Mouse (Mus musculus) CH12.LX (cell line): ENCODE measurements around the gene Cd48. TPM values are rescaled to one million over a fixed set of nuclear protein-coding genes. Genes with fewer than 3 reads are reported as not detected.
A peak's percentile ranks its signal among the peaks of the same experiment; 100 is the strongest.

ENCODE experiments used
- DNase-seq: peaks from one replicate; pipeline ENCODE4 v3.0.0-alpha.2; 2013; ENCODE audit errors: extremely low read depth
- H3K27ac ChIP-seq: 2 replicates; pipeline ENCODE4 v1.5.1; 2012; ENCODE audit warnings: low read depth, mild to moderate bottlenecking, control low read depth, moderate library complexity; ENCODE audit not compliant: insufficient read depth
- H3K27me3 ChIP-seq: replicated peaks from 2 replicates; pipeline ENCODE3; 2012; ENCODE audit warnings: inconsistent platforms
- H3K36me3 ChIP-seq, 2 experiments: replicated peaks in 1 of 2; 2 replicates each; pipeline versions ENCODE3 to v1.6.1; 2012; ENCODE audit warnings: inconsistent platforms in 1 of 2, low read length in 1 of 2, mild to moderate bottlenecking in 1 of 2, mixed read lengths in 1 of 2, moderate library complexity in 1 of 2; ENCODE audit not compliant: control insufficient read depth in 1 of 2, insufficient read depth in 1 of 2
- H3K4me1 ChIP-seq, 2 experiments: 2 replicates each; pipeline ENCODE4 v1.6.1; 2012; ENCODE audit warnings: inconsistent platforms in 1 of 2, moderate library complexity in 1 of 2; ENCODE audit not compliant: insufficient read depth in 2 of 2, control insufficient read depth in 1 of 2
- H3K4me2 ChIP-seq: 2 replicates; pipeline ENCODE4 v1.6.1; 2012; ENCODE audit warnings: low read depth, mild to moderate bottlenecking, control low read depth; ENCODE audit not compliant: poor library complexity, insufficient read depth, severe bottlenecking
- H3K4me3 ChIP-seq, 3 experiments: fragments of 150-350 bp in 1 of 3; sonication (generic) in 1 of 3; replicated peaks in 1 of 3; 2 replicates each; pipeline versions ENCODE3 to v1.5.1; 2011 to 2012; ENCODE audit warnings: low read depth in 2 of 3, low read length in 2 of 3, mild to moderate bottlenecking in 2 of 3, moderate library complexity in 2 of 3, control low read depth in 1 of 3, improper control_type of control experiment in 1 of 3, inconsistent platforms in 1 of 3, mixed read lengths in 1 of 3; ENCODE audit not compliant: poor library complexity in 1 of 3
- H3K79me2 ChIP-seq: replicated peaks from 2 replicates; pipeline ENCODE4 v1.6.1; 2012; ENCODE audit warnings: mild to moderate bottlenecking, moderate library complexity; ENCODE audit not compliant: control insufficient read depth, poor library complexity, insufficient read depth, severe bottlenecking; ENCODE audit errors: extremely low read depth
- H3K9ac ChIP-seq: 2 replicates; pipeline ENCODE4 v1.6.1; 2012; ENCODE audit warnings: low read depth, mild to moderate bottlenecking, control low read depth, moderate library complexity; ENCODE audit not compliant: insufficient read depth
- H3K9me3 ChIP-seq: replicated peaks from 2 replicates; pipeline ENCODE3; 2012; ENCODE audit warnings: low read length, inconsistent platforms, mixed read lengths
- CHD2 ChIP-seq: IDR thresholded peaks from 2 replicates; pipeline ENCODE4 v1.6.1; 2011; ENCODE audit warnings: low read length, improper control_type of control experiment
- CTCF ChIP-seq, 2 experiments: IDR thresholded peaks in 1 of 2; conservative IDR thresholded peaks in 1 of 2; 2 replicates each; pipeline ENCODE4 v1.5.1; 2011 to 2012; ENCODE audit warnings: low read depth in 2 of 2, low read length in 2 of 2, improper control_type of control experiment in 1 of 2, inconsistent platforms in 1 of 2, mild to moderate bottlenecking in 1 of 2, moderate library complexity in 1 of 2
- E2F4 ChIP-seq: IDR thresholded peaks from 2 replicates; pipeline ENCODE4 v1.6.1; 2011; ENCODE audit warnings: low read depth, low read length, improper control_type of control experiment; ENCODE audit not compliant: insufficient replicate concordance
- EP300 ChIP-seq: IDR thresholded peaks from 2 replicates; pipeline ENCODE4 v1.6.1; 2011; ENCODE audit warnings: low read length, improper control_type of control experiment
- ETS1 ChIP-seq: conservative IDR thresholded peaks from 2 replicates; pipeline ENCODE4 v1.6.1; 2012; ENCODE audit warnings: low read depth, mild to moderate bottlenecking, inconsistent platforms, low read length, improper control_type of control experiment, moderate library complexity
- GABPA ChIP-seq: IDR thresholded peaks from 2 replicates; pipeline ENCODE4 v1.6.1; 2012; ENCODE audit warnings: low read depth, low read length, improper control_type of control experiment, inconsistent platforms; ENCODE audit not compliant: insufficient replicate concordance
- HCFC1 ChIP-seq: IDR thresholded peaks from 2 replicates; pipeline ENCODE4 v1.6.1; 2012; ENCODE audit warnings: low read depth, mild to moderate bottlenecking, inconsistent platforms, low read length, improper control_type of control experiment
- IRF4 ChIP-seq: IDR thresholded peaks from 2 replicates; pipeline ENCODE4 v1.6.1; 2014; ENCODE audit warnings: low read depth, mild to moderate bottlenecking, inconsistent platforms, low read length, improper control_type of control experiment
- JUN ChIP-seq: IDR thresholded peaks from 2 replicates; pipeline ENCODE4 v1.6.1; 2011; ENCODE audit warnings: low read depth, mild to moderate bottlenecking, low read length, improper control_type of control experiment, moderate library complexity; ENCODE audit not compliant: insufficient read depth
- JUND ChIP-seq: conservative IDR thresholded peaks from 2 replicates; pipeline ENCODE4 v1.6.1; 2011; ENCODE audit warnings: low read depth, low read length, improper control_type of control experiment
- MAZ ChIP-seq: IDR thresholded peaks from 2 replicates; pipeline ENCODE4 v1.6.1; 2012; ENCODE audit warnings: low read depth, mild to moderate bottlenecking, inconsistent platforms, low read length, improper control_type of control experiment, moderate library complexity
- MEF2A ChIP-seq: IDR thresholded peaks from 2 replicates; pipeline ENCODE4 v1.6.1; 2014; ENCODE audit warnings: low read depth, mild to moderate bottlenecking, inconsistent platforms, low read length, improper control_type of control experiment, borderline replicate concordance
- MXI1 ChIP-seq: IDR thresholded peaks from 2 replicates; pipeline ENCODE4 v1.6.1; 2011; ENCODE audit warnings: mild to moderate bottlenecking, low read depth, low read length, improper control_type of control experiment
- NELFE ChIP-seq: IDR thresholded peaks from 2 replicates; pipeline ENCODE4 v1.6.1; 2011; ENCODE audit warnings: low read depth, low read length, improper control_type of control experiment
- NRF1 ChIP-seq: IDR thresholded peaks from 2 replicates; pipeline ENCODE4 v1.6.1; 2014; ENCODE audit warnings: low read depth, mild to moderate bottlenecking, inconsistent platforms, low read length, improper control_type of control experiment, moderate library complexity
- POLR2A ChIP-seq: IDR thresholded peaks from 2 replicates; pipeline ENCODE4 v1.6.1; 2011; ENCODE audit warnings: low read depth, mild to moderate bottlenecking, improper control_type of control experiment, low read length
- RAD21 ChIP-seq: IDR thresholded peaks from 2 replicates; pipeline ENCODE4 v1.6.1; 2011; ENCODE audit warnings: low read depth, mild to moderate bottlenecking, low read length, improper control_type of control experiment, moderate library complexity
- RCOR1 ChIP-seq: conservative IDR thresholded peaks from 2 replicates; pipeline ENCODE4 v1.6.1; 2012; ENCODE audit warnings: low read depth, mild to moderate bottlenecking, inconsistent platforms, low read length, improper control_type of control experiment
- SMC3 ChIP-seq: IDR thresholded peaks from 2 replicates; pipeline ENCODE4 v1.6.1; 2011; ENCODE audit warnings: low read depth, low read length, improper control_type of control experiment
- TCF12 ChIP-seq: IDR thresholded peaks from 2 replicates; pipeline ENCODE4 v1.6.1; 2014; ENCODE audit warnings: low read depth, mild to moderate bottlenecking, inconsistent platforms, low read length, improper control_type of control experiment
- UBTF ChIP-seq: IDR thresholded peaks from 2 replicates; pipeline ENCODE4 v1.6.1; 2012; ENCODE audit warnings: low read depth, mild to moderate bottlenecking, inconsistent platforms, low read length, improper control_type of control experiment, moderate library complexity
- USF1 ChIP-seq: IDR thresholded peaks from 2 replicates; pipeline ENCODE4 v1.6.1; 2014; ENCODE audit warnings: low read depth, mild to moderate bottlenecking, inconsistent platforms, low read length, improper control_type of control experiment
- USF2 ChIP-seq: conservative IDR thresholded peaks from 2 replicates; pipeline ENCODE4 v1.6.1; 2011; ENCODE audit warnings: low read depth, low read length, improper control_type of control experiment
- ZC3H11A ChIP-seq: IDR thresholded peaks from 2 replicates; pipeline ENCODE4 v1.6.1; 2012; ENCODE audit warnings: low read depth, mild to moderate bottlenecking, inconsistent platforms, low read length, improper control_type of control experiment
- ZKSCAN1 ChIP-seq: IDR thresholded peaks from 2 replicates; pipeline ENCODE4 v1.6.1; 2012; ENCODE audit warnings: low read depth, inconsistent platforms, low read length, improper control_type of control experiment, borderline replicate concordance
- ZMIZ1 ChIP-seq: IDR thresholded peaks from 2 replicates; pipeline ENCODE4 v1.6.1; 2012; ENCODE audit warnings: low read depth, mild to moderate bottlenecking, inconsistent platforms, low read length, improper control_type of control experiment
- ZNF384 ChIP-seq: IDR thresholded peaks from 2 replicates; pipeline ENCODE4 v1.6.1; 2012; ENCODE audit warnings: low read depth, low read length, improper control_type of control experiment, inconsistent platforms
- dilution Hi-C: fragments of 300-500 bp; cut with MboI; formaldehyde crosslinking; loops from 2 replicates; pipeline ENCODE4 v1.14.3; 2020; ENCODE audit warnings: low sequenced_read_pairs; ENCODE audit not compliant: extremely low pct_unique_long_range_greater_than_20kb, extremely low pct_ligation_motif_present
- in situ Hi-C: fragments of 300-500 bp; cut with MboI; formaldehyde crosslinking; loops from 3 replicates; pipeline ENCODE4 v1.14.3; 2019; ENCODE audit warnings: low sequenced_read_pairs, low pct_ligation_motif_present, low pct_unique_long_range_greater_than_20kb, mixed read lengths
- polyA plus RNA-seq: library from polyadenylated mRNA; unstranded; fragments of >175 nt; gene quantifications from 2 replicates; pipeline ENCODE4 v1.2.1, GENCODE M21; 2012; ENCODE audit warnings: low read depth; ENCODE audit not compliant: insufficient read length
- total RNA-seq, 2 experiments: library from RNA; depleted of rRNA; stranded (reverse); fragments of 300-350 nt in 1 of 2; fragments of >200 nt in 1 of 2; gene quantifications; 2 replicates each; pipeline ENCODE4 v1.2.3; 2012 to 2014

The Cd48 gene
- total and polyA plus RNA-seq, 3 experiments: 65.0 to 218 (median 80.3) TPM

GRCm38 (mm10) chr1:171693918-171694317 is 12.1 kb downstream of the Cd48 start:
- Histone ChIP-seq H3K79me2 (peaks cover 20% of the 10 kb centered on the region), H3K27ac (no peak overlapping the region), H3K4me1 (peaks cover 0 to 27% of the 10 kb centered on the region in 2 experiments; a peak in 3 of 4 replicates), H3K27me3 (no peaks in the 10 kb centered on the region), H3K36me3 (peaks cover 15 to 55% of the 10 kb centered on the region in 2 experiments), H3K4me2 (no peak overlapping the region), H3K9me3 (peaks cover 4% of the 10 kb centered on the region), H3K9ac (no peak overlapping the region), H3K4me3 (no peak overlapping the region)
- in situ Hi-C loops: no loop called here
- no peak for DNase-seq
- TF ChIP-seq JUND: no peak
- no peak for TF ChIP-seq GABPA
- no peak for TF ChIP-seq TCF12
- no peak for TF ChIP-seq E2F4
- no peak for TF ChIP-seq HCFC1
- TF ChIP-seq ZMIZ1: no peak
- TF ChIP-seq MXI1: no peak
- TF ChIP-seq MEF2A: no peak
- no peak for TF ChIP-seq ZKSCAN1
- TF ChIP-seq EP300: no peak
- TF ChIP-seq CHD2: no peak
- no peak for TF ChIP-seq USF2
- dilution Hi-C loops: no loop called here

GRCm38 (mm10) chr1:171698983-171699382 is 17.2 kb downstream of the Cd48 start:
- Histone ChIP-seq H3K79me2 (peaks cover 10% of the 10 kb centered on the region; the same call in 1 of the 2 replicates), H3K4me3 (no peak overlapping the region), H3K36me3 (peaks cover 41 to 83% of the 10 kb centered on the region in 2 experiments), H3K27ac (no peak overlapping the region), H3K9me3 (no peaks in the 10 kb centered on the region), H3K4me1 (peaks cover 0 to 20% of the 10 kb centered on the region in 2 experiments; a peak in 1 of 4 replicates), H3K4me2 (no peak overlapping the region), H3K9ac (no peak overlapping the region), H3K27me3 (no peaks in the 10 kb centered on the region)
- peak; percentile 90 for DNase-seq
- dilution Hi-C loops: no loop called here
- in situ Hi-C loops: no loop called here
- TF ChIP-seq TCF12 (no peak), MXI1 (no peak), E2F4 (no peak), ZKSCAN1 (no peak), NRF1 (no peak), USF1 (no peak), ZMIZ1 (no peak), ZNF384 (peak; percentile 73), JUN (no peak), ETS1 (no peak), MAZ (no peak), ZC3H11A (peak; percentile 52), IRF4 (no peak), SMC3 (peak; percentile 94), CHD2 (no peak), UBTF (no peak), USF2 (no peak), CTCF (conservative IDR thresholded peaks at IDR 0.05 in 1 of 2, IDR thresholded peaks at IDR 0.05 in 1 of 2; ENCODE audit: low read depth in 2 of 2, low read length in 2 of 2) (peak; percentile 38 to 98; a peak in 3 of 4 replicates), JUND (no peak), HCFC1 (no peak), RAD21 (peak; percentile 90), POLR2A (no peak), GABPA (no peak), RCOR1 (no peak), NELFE (no peak; the same call in 1 of the 2 replicates)
- TF ChIP-seq, all 38 proteins: peak for 5
